Mouse (Mus musculus) retina, embryonic 14.5 days (tissue): ENCODE data around the gene Plekhj1.
A peak's percentile ranks its signal among the peaks of the same experiment; 100 is the strongest.

Experiments
- DNase-seq: peaks from one replicate; pipeline ENCODE4 v3.0.0-alpha.2; 2015; ENCODE audit warnings: low spot score

Gene Plekhj1

DNA sequence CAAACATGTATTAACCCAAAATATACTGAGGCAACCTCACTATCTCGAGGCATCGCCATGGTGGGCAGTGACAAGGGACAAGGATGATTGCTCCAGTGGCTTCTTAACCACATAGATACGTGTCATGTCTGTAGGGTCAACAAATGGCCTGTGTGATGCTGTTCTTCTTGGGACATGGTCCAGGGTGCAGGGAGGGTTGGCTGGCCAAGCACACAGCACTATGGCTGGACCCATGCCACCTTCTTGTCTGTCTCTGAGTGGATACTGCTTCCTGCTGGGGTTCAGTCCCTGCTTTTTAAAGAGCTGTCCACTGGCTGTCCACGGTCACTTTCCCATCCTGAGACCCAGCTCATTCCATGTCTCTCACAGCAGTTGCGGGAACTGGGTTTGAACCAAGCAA, 21.3 kb downstream of the Plekhj1 start:
- DNase-seq, result no peak

GRCm38 (mm10) chr10:80776358-80776869, 22.0 kb downstream of the Plekhj1 start:
- DNase-seq, result no peak

GRCm38 (mm10) chr10:80775731-80776130, 22.7 kb downstream of the Plekhj1 start:
- no peak for DNase-seq

GRCm38 (mm10) chr10:80774981-80775380, 23.4 kb downstream of the Plekhj1 start:
- DNase-seq, result no peak

GRCm38 (mm10) chr10:80774549-80774948, 23.9 kb downstream of the Plekhj1 start:
- peak; percentile 85 for DNase-seq

DNA sequence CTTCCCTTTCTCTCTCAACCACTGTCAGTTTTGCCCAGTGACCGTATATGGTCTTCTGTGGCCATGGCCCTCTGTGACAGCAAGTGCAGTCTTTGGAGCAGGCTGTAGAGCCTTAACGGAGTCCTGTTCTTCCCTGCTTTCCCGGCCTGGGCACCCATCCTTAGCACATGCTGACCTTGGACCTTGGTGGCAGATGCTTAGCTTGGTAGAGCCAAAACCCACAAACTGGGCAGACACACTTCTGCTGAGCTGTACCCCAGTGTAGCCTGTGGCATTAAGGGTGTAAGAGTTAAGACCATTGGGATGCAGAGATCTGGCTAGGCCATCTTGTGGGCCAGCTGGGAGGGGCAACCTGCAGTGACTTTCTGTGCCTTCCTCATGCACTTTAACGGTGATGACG, 24.6 kb downstream of the Plekhj1 start:
- no peak for DNase-seq

- DNase-seq, result no peak
Measured at GRCm38 (mm10) chr10:80768365-80768764, 30.1 kb downstream of the Plekhj1 start.

GRCm38 (mm10) chr10:80766161-80766815, 32.1 kb downstream of the Plekhj1 start:
- no peak for DNase-seq

GRCm38 (mm10) chr10:80765746-80766145, 32.7 kb downstream of the Plekhj1 start:
- DNase-seq, result no peak

- DNase-seq, result no peak
Measured at GRCm38 (mm10) chr10:80763502-80763901, 34.9 kb downstream of the Plekhj1 start.

GRCm38 (mm10) chr10:80761821-80762220, 36.6 kb downstream of the Plekhj1 start:
- DNase-seq, result no peak

DNA sequence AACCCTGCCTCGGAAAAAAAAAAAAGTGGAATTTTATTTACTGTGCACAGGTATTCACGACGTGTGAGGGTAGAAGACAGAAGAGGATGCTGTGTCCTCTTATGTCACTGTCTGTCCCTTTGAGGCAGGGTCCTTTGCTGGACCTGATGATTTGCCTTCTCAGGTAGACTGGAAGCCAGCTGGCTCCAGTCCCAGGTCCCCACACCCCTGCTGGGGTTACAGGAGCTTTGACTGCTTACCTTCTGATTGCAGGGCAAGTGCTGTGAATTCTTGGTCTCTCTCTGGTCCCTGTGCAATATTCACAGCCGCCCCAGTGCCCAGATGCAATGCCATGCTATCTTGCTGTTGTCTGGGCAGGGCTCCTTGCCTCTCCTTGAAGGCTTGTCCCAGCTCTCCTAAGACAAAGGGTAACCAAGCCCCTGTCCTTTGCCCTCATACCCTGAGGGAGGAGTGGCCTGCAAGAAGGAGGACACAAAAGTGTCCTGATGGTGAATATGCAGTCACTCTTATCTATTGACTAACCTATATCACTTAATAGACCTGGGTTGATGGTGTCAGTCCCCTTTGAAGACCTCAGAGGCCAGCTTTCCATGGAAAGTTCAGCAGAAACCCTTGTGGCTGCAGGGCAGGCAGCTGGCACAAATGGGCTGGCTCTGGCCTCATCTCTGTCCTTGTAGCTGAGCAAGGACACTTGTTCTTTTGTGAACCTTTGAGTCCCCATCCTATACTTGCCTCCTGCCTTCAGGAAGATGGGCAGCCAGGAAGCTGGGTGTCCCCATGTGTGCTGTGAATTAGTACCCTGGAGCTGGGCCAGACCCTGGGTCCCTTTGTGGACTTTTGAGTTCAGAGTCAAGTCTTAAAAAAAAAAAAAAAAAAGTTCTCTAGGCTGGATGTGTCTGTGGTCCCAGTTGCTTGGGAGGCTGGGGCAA, 37.6 kb downstream of the Plekhj1 start:
- DNase-seq, result no peak

- DNase-seq, result no peak
Measured at GRCm38 (mm10) chr10:80758651-80759050, 39.8 kb downstream of the Plekhj1 start.

DNA sequence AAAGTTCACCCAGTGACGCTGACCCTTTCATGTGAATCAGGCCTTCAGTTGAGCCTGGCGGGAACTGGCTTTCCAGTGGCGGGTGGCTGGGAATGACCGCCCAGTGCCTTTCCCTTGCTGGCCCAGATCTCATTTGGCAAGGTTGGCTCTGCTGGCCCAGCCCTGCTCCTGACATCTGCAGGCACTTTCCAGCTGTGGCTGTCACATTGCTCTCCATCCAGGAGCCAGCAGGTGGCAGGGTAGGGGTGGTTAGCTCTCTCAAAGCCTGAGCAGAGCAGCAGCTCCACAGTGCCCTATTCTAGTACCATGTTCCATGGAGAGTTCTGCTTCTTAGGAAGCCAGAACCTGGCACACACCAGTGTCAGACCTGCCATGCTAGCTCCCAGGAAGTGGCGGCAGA, 40.7 kb downstream of the Plekhj1 start:
- peak; percentile 62 for DNase-seq

DNA sequence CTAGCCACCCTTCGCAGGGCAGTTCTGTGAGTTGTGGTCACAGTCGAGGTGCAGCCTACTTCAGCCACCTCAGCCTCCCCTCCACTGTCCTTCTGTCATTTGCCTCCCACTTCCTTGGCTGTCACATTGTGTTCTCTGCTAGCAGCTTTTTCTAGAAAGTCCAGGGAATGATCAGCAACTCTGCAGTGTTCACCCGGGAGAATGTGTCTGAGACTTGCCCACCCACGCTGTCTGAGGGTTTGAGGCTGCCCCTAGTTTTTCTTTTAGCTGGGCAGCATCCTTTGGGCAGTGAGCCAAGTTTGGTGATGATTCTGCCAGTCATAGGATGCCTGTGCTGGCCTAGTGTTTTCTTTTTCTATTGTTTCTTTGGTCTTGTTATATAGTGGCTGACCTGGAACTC, 41.5 kb downstream of the Plekhj1 start:
- DNase-seq, result no peak

GRCm38 (mm10) chr10:80756509-80756908, 41.9 kb downstream of the Plekhj1 start:
- no peak for DNase-seq

DNA sequence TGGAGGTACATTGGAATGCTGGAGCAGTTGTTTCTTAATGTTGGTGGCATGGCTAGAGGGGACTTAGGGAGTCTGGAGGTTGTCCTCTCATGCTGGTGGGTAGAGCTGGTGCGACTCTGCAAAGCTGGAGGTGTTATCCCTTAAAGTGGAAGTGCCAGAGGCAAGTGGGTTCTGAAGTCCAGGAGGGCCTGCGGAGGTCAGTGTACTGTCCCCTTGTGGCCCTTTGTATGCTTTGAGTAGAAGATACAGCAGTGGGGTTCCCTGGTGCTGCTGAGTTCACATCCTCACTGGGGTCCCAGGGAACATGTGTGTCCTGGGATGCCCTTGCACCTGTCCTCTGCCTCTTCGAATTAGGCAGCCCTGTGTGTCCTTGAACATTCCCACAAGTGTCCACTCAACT, 42.3 kb downstream of the Plekhj1 start:
- no peak for DNase-seq

DNA sequence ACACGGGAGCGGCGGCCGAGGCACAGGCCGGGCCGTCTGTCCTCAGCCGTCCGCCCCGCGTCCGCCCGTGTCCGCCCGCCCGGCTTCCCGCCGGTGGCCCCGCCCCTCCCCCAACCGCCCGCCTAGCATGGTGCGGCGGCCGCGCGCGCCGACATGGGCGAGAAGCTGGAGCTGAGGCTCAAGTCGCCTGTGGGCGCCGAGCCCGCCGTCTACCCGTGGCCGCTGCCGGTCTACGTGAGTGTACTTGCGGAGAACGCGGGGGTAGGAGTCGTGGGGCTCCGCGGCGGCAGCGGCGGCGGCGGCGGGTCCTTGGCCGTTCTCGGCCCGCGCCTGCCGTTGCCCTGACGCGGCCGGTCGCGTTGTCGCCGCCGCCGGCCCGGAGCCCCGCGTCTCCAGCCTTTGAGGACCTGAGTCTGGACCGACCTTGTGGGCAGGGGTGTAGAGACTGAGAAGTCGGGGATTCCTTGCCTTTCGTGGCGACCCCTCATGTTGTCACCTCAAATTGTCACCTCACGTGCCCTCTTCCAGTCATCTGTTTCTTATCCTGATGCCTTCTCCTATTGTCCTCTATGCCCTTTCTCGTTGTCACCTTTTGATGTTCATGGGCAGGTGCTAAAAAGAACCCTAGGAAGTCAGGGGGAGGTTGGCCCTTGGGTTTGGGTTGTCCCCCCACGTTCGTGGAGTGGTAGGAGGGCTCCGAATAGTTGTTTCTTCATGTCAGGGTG, 43.0 kb downstream of the Plekhj1 start:
- DNase-seq, result no peak

DNA sequence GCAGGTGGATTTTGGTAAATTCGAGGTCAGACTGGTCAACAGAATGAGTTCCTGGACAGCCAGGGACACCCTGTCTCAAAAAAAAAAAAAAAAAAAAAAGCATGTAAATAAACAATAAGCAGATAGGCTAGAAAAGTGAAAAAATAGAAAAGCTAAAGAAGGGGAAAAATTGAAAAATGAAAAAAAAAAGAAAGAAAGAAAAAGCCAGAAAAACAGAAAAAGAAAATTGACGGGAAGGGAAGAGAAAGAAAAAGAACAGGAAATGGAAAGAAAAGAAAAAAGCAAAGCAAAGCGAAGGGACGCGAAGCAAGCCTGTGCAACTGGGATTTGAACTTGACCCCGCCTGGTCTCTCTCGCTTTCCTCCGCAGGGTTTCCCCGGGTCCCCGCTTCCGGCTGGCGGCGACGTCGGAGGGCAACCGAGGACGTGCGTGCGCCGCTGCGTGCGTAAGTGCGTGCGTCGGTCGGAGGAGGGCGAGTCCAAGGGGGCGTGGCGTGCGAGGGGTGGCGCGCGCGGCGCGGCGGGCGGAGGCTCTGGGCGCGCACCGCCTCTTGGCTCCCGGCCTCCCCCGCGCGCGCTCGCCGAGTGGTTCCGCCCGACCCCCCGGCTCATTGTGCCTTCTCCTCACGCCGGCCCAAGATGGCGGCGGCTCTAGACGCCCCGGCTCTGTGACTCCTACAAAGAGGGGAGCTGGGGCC, 43.7 kb downstream of the Plekhj1 start, which contains the start of gene Dot1l:
Gene Dot1l (plus strand): TSS at position 613 of the 697 bp plus-strand sequence.
- DNase-seq, result peak; percentile 98

DNA sequence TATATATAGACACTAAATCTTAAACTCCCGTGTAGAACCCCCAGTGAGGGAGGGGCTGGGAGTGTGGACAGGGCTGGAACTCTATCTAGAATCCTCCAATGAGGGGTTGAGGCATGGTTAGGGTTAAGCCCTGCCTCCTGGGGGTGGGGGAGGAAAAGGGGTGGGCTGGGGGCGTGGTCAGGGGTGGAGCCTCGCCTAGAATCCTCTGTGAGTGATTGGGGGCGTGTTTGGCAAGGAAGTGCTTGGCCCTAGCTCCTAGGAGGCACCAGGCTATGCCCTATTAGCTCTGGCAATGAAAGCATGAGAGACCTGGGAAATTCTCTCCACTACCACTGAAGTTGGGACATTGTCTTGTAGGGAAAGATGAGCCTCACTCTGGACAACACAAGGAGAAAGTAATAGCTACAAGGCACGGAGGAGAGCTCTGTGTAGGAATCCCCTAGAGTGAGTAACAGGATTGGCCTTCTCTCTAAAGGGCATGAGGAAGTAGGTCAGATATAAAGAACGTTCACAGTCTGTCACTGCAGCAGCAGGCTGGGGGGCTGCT, 46.3 kb downstream of the Plekhj1 start:
- DNase-seq, result peak; percentile 81

DNA sequence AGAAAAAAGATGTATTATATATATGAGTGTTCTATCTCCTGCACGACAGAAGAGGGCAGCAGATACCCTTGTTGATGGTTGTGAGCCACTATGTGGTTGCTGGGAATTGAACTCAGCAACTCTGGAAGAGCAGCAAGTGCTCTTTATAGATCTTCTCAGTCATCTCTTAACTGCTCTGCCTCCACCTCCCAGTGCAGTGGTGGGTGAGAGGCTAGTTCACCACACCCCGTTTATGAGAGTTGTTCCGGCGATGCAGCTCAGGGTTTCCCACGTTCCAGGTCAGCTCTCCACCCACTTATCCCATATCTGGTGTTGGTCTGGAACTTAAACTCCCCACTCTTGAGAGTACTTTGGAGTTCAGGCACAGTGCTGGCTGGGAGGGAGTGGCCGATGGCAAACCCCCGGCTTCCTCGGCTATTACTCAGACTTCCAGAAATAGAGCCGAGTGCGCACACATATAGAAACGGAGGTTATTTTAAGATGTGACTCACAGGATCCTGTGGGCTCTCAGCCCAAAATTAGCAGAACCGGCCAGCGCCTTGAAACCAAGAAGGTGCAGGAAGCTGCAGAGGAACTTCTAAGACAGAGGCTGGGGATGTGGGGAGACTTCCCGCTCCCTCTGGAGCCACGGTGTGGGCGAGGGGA, 47.1 kb downstream of the Plekhj1 start:
- DNase-seq, result no peak
